Mouse (Mus musculus) ES-Bruce4 (cell line): ENCODE measurements around the gene Plekhm3. TPM values are rescaled to one million over a fixed set of nuclear protein-coding genes. Genes with fewer than 3 reads are reported as not detected.

Source experiments
- H3K27ac ChIP-seq: 2 replicates; pipeline ENCODE4 v1.5.1; 2012; ENCODE audit warnings: low read length, inconsistent platforms; ENCODE audit not compliant: insufficient read depth
- H3K27me3 ChIP-seq: 2 replicates; pipeline ENCODE4 v1.6.1; 2012; ENCODE audit warnings: mild to moderate bottlenecking, low read length, inconsistent platforms; ENCODE audit not compliant: control insufficient read depth, poor library complexity, insufficient read depth, severe bottlenecking
- H3K36me3 ChIP-seq: 2 replicates; pipeline ENCODE4 v1.6.1; 2012; ENCODE audit warnings: inconsistent platforms, mild to moderate bottlenecking, low read length, moderate library complexity; ENCODE audit not compliant: control insufficient read depth, poor library complexity, insufficient read depth, severe bottlenecking
- H3K4me1 ChIP-seq: one replicate; pipeline ENCODE4 v1.8.1; 2011; ENCODE audit warnings: low read length; ENCODE audit not compliant: control insufficient read depth, insufficient read depth
- H3K4me3 ChIP-seq: 2 replicates; pipeline ENCODE4 v1.5.1; 2011; ENCODE audit warnings: low read depth, mild to moderate bottlenecking, low read length
- H3K9ac ChIP-seq: 2 replicates; pipeline ENCODE4 v1.6.1; 2012; ENCODE audit warnings: low read depth, mild to moderate bottlenecking, inconsistent platforms; ENCODE audit not compliant: poor library complexity, severe bottlenecking
- H3K9me3 ChIP-seq: replicated peaks from 2 replicates; pipeline ENCODE4 v1.6.1; 2012; ENCODE audit warnings: mild to moderate bottlenecking, low read length, inconsistent platforms; ENCODE audit not compliant: control insufficient read depth, poor library complexity, insufficient read depth, severe bottlenecking
- CTCF ChIP-seq: IDR thresholded peaks from one replicate; pipeline ENCODE4 v1.8.1; 2011; ENCODE audit warnings: low read depth, low read length
- EP300 ChIP-seq: IDR thresholded peaks from 2 replicates; pipeline ENCODE4 v1.6.1; 2011; ENCODE audit warnings: low read depth, low read length; ENCODE audit not compliant: insufficient read depth
- POLR2A ChIP-seq: IDR thresholded peaks from one replicate; pipeline ENCODE4 v1.8.1; 2011; ENCODE audit warnings: low read length; ENCODE audit not compliant: insufficient read depth
- polyA plus RNA-seq: library from polyadenylated mRNA; stranded (reverse); fragments of >200 nt; gene quantifications from 2 replicates; pipeline ENCODE4 v1.2.4, GENCODE M21; 2011; ENCODE audit warnings: low read depth; ENCODE audit not compliant: missing spikeins, insufficient read depth, insufficient read length

The Plekhm3 gene
- polyA plus RNA-seq, 1 experiment = 9.5 TPM

GRCm38 (mm10) chr1:64938907-64939306, 17.7 kb downstream of the Plekhm3 start:
- H3K27ac ChIP-seq = no peak overlapping the region
- no peak overlapping the region for H3K4me3 ChIP-seq
- TF ChIP-seq CTCF (no peak), EP300 (no peak), POLR2A (no peak)
- no peaks in the 10 kb centered on the region for H3K36me3 ChIP-seq
- H3K4me1 ChIP-seq = no peaks in the 10 kb centered on the region
- no peak overlapping the region for H3K9ac ChIP-seq
- H3K27me3 ChIP-seq = no peaks in the 10 kb centered on the region
- no peaks in the 10 kb centered on the region for H3K9me3 ChIP-seq

GRCm38 (mm10) chr1:64937692-64938091, 18.9 kb downstream of the Plekhm3 start:
- H3K4me1 ChIP-seq = no peaks in the 10 kb centered on the region
- no peak overlapping the region for H3K9ac ChIP-seq
- no peaks in the 10 kb centered on the region for H3K27me3 ChIP-seq
- H3K9me3 ChIP-seq = no peaks in the 10 kb centered on the region
- H3K36me3 ChIP-seq = no peaks in the 10 kb centered on the region
- TF ChIP-seq CTCF (no peak), POLR2A (no peak), EP300 (no peak)
- no peak overlapping the region for H3K4me3 ChIP-seq
- H3K27ac ChIP-seq = no peak overlapping the region

- TF ChIP-seq CTCF (no peak), POLR2A (no peak), EP300 (no peak)
- Histone ChIP-seq H3K36me3 (no peaks in the 10 kb centered on the region), H3K9me3 (no peaks in the 10 kb centered on the region), H3K9ac (no peak overlapping the region), H3K27me3 (no peaks in the 10 kb centered on the region), H3K4me3 (no peak overlapping the region), H3K4me1 (no peaks in the 10 kb centered on the region), H3K27ac (no peak overlapping the region)
Observed at GRCm38 (mm10) chr1:64932921-64933320, 23.7 kb downstream of the Plekhm3 start.

GRCm38 (mm10) chr1:64930124-64930523, 26.5 kb downstream of the Plekhm3 start:
- no peak overlapping the region for H3K27ac ChIP-seq
- no peaks in the 10 kb centered on the region for H3K27me3 ChIP-seq
- H3K9me3 ChIP-seq = no peaks in the 10 kb centered on the region
- H3K9ac ChIP-seq = no peak overlapping the region
- TF ChIP-seq CTCF (no peak), EP300 (no peak), POLR2A (no peak)
- H3K4me3 ChIP-seq = no peak overlapping the region
- H3K4me1 ChIP-seq = no peaks in the 10 kb centered on the region
- H3K36me3 ChIP-seq = no peaks in the 10 kb centered on the region

GRCm38 (mm10) chr1:64929673-64930072, 27.0 kb downstream of the Plekhm3 start:
- TF ChIP-seq EP300 (no peak), CTCF (no peak), POLR2A (no peak)

DNA sequence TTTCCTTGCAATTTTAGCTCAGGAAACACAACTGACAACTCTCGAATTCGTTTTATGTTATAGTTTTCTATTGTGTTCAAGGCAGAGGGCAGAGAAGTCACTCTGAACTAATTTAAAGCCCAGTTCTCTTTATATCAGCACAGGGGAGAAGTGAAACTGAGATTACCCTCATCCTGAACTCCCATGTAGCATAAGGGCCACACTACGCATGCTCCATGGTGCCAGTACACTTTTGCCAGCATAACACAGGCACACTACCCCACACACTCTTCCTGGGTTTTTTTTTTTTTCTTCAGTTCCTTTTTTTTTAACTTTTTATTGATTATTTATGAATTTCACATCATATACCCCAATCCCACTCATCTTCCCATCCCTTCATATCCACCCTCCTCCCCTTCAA, 28.1 kb downstream of the Plekhm3 start:
- no peak overlapping the region for H3K4me3 ChIP-seq
- no peaks in the 10 kb centered on the region for H3K4me1 ChIP-seq
- no peak for TF ChIP-seq POLR2A
- TF ChIP-seq CTCF = no peak
- no peak for TF ChIP-seq EP300
- H3K36me3 ChIP-seq = no peaks in the 10 kb centered on the region
- H3K27ac ChIP-seq = no peak overlapping the region
- no peak overlapping the region for H3K9ac ChIP-seq
- no peaks in the 10 kb centered on the region for H3K27me3 ChIP-seq
- H3K9me3 ChIP-seq = no peaks in the 10 kb centered on the region

More at GRCm38 (mm10) chr1:64929673-64930072, 27.0 kb downstream of the Plekhm3 start:
- Histone ChIP-seq H3K36me3 (no peaks in the 10 kb centered on the region), H3K4me3 (no peak overlapping the region), H3K9ac (no peak overlapping the region), H3K27me3 (no peaks in the 10 kb centered on the region), H3K27ac (no peak overlapping the region), H3K4me1 (no peaks in the 10 kb centered on the region), H3K9me3 (no peaks in the 10 kb centered on the region)
